Mouse (Mus musculus): ENCODE measurements around the gene Zg16.
A peak's percentile ranks its signal among the peaks of the same experiment; 100 is the strongest.
"Not testable (repeated sequence)": the region's sequence is repeated elsewhere in the genome, so short reads cannot be mapped to it uniquely, and the experiment has no call there.

The Zg16 gene

DNA sequence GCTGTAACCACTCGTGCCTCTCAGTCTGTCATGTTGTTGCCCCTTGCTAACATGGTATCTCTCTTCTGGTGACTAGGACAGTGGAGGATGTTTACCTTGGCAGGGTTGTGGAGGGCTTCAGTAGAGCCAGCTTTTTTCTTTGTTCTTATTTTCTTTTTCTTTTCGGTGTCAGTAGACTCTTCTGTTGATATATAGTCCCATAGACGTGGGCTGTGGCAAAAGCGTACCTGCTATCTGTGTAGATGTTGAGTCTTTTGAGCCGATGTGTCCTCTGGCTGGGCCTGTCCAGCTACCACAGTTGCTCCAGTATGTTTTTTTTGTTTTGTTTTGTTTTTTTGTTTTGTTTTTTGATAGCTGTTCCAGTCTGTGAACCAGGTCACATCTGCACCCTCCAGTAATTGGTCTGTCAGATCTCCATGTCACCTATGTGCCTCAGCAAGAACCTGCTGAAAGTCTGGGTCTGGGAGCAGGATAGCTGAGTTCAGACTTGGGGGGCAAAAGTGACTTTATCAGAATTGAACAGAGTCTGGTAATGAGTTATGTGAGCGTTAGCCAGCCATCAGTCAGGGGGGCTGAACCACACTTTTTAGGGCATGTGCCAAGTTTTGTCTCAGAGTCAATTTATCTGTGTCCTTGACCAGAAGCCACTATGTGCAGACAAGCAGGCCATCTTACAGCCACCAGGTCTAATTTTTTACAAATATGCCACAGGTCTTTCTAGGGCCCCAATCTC lies at the start of gene Zg16:
Zg16 (minus strand) TSS at position 51 of the 733 bp plus-strand sequence.
- not testable (repeated sequence) for DNase-seq (ENCODE audit: low read depth in 2 of 2, low spot score in 2 of 2)

GRCm38 (mm10) chr7:127136181-127137071 lies 49.3 kb upstream of the Zg16 start:
- DNase-seq (ENCODE audit: low read depth in 2 of 2, low spot score in 2 of 2) = no peak

- DNase-seq (ENCODE audit: low read depth in 2 of 2, low spot score in 2 of 2) = no peak
Measured at GRCm38 (mm10) chr7:127134821-127135447, 47.8 kb upstream of the Zg16 start.

DNA sequence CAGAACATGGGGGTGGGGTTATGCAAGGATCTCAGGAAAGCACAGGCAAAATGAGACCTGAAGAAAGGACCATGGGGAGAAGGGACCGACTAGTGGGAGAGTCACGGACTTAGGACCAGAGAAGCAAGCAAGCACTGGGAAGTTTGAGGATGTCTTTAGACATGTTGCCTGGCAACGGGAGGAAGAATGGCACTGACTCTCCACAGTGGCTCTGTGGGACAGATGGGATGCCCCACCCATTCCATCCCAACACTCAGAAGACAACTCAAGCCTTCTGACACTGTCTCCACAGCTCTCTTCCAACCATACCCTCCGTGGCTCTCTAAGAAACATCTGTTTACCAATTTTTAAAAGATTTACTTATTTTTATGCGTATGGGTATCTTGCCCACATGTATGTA lies 46.0 kb upstream of the Zg16 start:
- no peak for DNase-seq (ENCODE audit: low read depth in 2 of 2, low spot score in 2 of 2)

- no peak for DNase-seq (ENCODE audit: low read depth in 2 of 2, low spot score in 2 of 2)
Measured at GRCm38 (mm10) chr7:127129638-127130037, 42.5 kb upstream of the Zg16 start.

- no peak for DNase-seq (ENCODE audit: low read depth in 2 of 2, low spot score in 2 of 2)
Measured at GRCm38 (mm10) chr7:127121911-127122270, 34.8 kb upstream of the Zg16 start, which contains the start of gene Qprt. Gene Qprt, minus strand, starts transcription at chr7:127122226.

DNA sequence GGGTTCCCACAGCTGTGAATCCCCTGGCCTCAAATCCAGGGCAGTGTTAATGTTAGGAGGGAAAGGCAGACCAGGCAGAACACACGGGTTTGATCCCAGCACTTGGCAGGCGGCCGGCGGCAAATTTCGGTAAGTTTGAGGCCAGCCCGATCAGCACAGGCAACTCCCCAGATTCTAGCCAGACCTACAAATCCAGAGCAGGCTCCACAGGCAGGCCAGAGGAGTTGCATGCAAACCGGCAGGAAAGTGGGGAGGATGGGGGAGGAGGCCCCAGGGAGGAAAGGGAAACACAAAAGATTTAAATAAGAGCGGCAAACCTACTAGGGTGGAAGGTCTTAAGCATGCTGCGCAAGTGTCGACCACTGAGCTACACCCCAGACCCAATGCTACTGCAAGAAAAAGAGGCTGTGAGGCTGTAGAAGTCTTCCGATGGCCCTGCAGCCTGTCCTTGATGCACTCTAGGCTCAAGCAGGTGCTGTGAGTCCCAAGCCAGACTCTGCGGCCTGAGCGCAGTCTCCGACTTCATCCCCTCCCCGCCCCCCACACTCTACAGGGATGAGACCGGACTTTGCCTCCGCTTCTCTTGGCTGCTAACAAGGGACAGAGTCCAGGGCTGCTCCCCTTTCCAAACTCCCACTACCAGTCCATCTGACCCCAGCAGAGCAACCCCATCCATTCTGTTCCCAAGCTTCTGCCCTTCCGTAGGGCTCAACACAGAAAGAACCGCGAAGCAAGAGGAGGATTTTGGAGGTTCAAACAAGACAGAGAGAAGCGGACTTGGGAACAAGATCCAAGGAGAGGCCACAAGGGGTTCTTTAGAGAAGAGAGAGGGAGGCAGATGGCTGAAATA lies 34.2 kb upstream of the Zg16 start:
- no peak for DNase-seq (ENCODE audit: low read depth in 2 of 2, low spot score in 2 of 2)

DNA sequence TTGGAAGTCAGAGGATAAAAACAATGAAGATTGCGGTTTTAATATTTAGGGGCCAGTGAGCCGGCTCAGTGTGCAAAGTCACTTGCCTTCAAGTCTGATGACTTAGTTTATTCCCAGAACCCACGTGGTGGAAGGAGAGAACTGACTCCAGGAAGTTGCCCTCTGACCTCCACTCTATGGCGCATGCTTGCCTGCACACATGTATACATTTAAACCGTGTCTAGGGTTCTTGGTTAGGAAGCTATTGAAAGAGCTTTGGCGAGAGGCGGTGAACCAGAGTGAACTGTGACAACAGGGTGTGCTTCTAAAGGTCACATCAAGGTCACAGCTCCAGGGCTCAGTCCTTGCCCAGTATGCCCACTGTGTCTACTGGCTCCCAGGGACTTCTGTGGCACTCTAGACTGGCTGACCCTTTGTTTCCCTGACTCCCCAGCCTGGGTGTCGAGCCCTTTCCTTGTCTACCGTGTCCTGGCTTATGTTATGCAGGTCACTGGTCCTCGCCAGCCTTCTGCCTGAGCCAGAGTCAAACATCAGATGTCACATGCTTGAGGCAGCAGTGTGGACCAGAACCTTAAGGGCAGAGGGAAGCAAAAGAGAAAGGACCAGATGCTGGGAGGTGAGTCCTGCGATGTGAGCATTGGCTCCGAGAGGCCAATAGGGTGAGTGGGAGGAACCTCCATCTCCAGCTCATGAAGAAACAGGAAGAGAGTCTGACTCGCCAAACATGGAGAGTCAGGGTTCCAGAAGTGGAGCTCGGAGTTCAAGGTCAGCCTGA lies 31.7 kb upstream of the Zg16 start:
- DNase-seq (ENCODE audit: low read depth in 2 of 2, low spot score in 2 of 2) = no peak

GRCm38 (mm10) chr7:127117948-127118347 lies 30.8 kb upstream of the Zg16 start:
- no peak for DNase-seq (ENCODE audit: low read depth in 2 of 2, low spot score in 2 of 2)

DNA sequence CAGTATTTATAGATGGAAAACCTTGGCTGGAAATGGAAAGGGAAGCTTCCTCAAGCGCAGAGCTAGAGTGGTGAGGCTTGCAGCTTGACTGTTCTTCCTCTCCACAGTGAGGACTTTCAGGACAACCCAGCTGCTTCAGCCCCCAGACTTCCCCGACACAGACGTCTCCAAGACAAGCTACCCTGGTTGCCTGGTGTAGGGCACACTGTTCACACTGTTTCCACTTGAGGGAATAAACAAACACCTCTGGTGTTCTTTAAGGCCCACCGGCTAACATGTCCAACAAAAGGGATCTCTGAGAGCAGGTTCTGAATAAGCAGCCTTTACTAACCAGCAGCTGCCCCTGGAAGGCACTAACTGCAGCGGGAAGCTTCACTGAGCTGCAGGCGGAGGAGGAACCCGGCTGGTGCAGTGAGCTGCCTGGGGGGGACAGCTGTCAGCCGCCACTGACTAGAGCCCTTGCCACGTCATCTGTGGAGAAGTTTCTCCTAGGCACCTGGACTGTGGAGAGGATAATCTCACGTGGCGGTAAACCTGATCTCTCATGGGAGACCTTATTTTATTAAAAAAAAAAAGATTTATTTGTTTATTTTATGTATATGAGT lies 29.3 kb upstream of the Zg16 start:
- DNase-seq (ENCODE audit: low read depth in 2 of 2, low spot score in 2 of 2) = no peak

DNA sequence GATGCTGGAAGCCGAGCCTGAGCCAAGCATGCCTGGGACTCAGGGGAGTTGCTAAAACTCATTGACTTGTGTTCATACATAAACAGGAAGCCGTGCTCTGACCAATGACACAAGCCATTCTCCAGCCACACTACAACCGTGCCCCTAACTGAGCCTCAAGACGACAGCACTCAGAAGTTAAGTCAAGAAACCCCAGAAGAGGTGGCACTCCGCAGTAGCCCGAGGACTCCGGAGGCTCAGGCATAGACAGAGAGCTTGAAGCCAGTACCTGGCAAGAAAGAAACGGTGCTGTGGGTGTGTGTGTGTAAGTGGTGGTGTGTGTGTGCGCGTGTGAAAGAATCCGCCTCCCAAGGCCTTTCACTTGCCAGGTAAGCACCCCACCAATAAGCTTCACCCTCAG lies 27.8 kb upstream of the Zg16 start:
- no peak for DNase-seq (ENCODE audit: low read depth in 2 of 2, low spot score in 2 of 2)

- DNase-seq (ENCODE audit: low read depth in 2 of 2, low spot score in 2 of 2) = no peak
Measured at GRCm38 (mm10) chr7:127113614-127114259, 26.6 kb upstream of the Zg16 start.

DNA sequence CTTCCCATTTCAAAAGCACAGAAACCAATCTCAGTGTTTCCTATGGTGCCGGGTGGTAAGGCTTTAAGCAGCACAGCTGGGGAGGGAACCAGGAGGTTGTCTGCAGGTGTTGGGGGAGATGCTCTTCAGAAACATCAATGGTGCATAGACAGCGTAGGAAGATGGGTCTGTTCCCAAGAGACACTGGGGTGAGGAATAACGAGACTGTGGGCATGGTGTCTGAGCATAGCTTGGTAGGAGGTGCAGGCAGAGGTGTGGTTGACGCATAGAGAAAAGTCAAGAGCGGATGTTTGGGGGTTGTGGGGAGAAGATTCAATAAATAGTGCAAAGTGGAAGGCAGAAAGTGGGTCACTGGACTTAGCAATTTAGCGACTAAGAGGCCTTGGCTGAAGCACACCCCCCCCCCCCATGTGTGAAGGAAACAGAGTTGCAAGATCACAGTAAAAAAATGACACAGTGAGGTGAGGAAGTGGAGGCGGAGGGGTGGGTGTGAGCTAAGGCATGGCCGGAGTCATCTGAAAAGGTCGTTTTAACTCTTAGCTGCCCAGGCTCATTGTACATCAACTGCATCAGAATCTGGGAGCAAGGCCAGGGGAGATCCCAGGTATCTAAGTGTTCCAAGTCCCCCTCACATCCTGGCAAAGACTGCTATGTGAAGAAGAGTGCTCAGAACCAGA lies 25.9 kb upstream of the Zg16 start:
- no peak for DNase-seq (ENCODE audit: low read depth in 2 of 2, low spot score in 2 of 2)

DNA sequence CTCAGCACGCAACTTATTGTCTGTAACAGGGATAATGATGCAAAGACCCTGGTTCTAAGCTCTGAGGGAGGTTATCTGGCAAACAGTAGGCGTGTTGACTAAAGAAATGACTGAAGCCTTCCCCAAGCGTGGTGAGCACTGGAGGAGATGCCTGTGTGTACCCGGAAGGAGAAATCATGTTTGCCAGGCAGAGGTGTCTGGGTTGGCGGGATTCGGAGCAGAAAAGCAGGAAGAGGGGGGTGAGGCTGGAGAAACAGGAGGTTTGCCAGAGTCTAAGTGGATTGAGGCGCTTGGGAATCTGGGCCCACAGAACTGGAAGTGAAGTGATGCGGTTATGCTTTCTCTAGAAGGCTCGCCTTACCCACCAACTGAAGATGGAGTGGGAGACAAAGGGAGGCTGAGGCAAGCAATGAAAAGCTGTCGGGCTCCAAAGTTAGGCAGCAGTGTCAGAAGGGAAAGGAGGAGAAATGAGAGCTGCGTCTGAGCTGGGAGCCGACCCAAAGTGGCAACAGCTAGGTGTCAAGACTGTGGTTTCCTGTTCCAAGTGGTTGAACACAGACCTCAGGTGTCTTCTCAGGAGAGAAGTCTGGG lies 25.2 kb upstream of the Zg16 start:
- no peak for DNase-seq (ENCODE audit: low read depth in 2 of 2, low spot score in 2 of 2)

- peak; percentile 72 to 79 for DNase-seq (ENCODE audit: low read depth in 2 of 2, low spot score in 2 of 2)
Measured at GRCm38 (mm10) chr7:127111461-127111860, 24.3 kb upstream of the Zg16 start.

DNA sequence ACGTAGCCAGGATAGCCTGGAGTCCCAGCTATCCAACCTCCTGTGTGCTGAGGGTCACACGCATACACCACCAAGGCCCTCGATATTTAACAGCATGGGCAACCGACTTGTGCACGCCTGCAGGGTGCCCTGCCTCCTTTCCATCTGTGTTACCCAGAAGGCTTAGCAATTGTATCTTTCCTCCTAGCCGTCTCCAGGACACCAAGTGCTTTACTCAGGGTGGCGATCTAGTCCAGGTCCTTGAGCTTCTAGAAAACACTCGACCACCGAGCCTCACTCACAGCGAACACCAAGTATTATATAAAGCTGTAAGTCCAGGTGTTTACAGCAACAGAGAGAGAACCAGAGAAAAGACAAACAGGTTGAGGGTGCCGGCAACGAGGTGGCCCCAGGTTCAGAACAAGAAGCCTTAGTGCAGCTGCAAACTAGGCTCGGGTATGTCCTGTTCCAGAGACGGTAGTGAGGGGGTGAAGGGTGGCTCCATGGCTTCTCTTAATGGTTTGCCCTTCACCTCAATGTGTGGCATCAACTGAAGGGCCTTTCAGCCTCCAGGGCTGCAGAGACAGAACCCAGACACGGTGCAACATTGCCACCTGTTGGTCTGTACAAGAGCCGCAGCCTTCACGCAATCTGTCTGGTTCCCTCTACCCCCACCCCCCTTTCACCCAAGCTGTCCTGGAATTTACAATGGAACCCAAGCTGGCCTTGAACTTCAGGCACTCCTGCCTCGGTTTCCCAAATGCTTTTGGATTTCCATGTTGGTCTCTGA lies 23.3 kb upstream of the Zg16 start:
- DNase-seq (ENCODE audit: low read depth in 2 of 2, low spot score in 2 of 2) = peak; percentile 64 to 71

DNA sequence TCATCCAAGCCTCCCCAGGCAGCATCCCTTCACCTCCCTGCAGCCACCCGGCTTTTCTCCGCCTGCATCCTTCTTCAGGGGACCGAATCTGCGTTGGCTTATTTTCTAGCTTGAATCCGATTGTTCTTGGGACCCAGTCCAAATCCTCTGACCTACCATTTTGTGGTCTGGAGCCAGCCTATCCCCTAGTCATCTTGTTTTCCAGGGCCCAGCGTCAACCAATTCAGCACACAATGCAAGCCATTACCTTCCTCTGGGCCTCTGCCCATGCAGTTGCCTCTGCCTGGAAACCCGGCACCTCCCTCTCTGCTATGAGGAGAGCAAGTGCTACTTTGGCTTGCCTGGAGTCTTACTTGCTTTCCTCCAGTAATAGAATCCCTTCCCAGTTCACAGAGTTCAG lies 18.4 kb upstream of the Zg16 start:
- no peak for DNase-seq (ENCODE audit: low read depth in 2 of 2, low spot score in 2 of 2)

Measured in CD8-positive naive resting alpha-beta T cell, adult 2 months (primary cell).